Mouse (Mus musculus): Measurements from ENCODE around the gene Apon.
"Not testable (repeated sequence)": the region's sequence is repeated elsewhere in the genome, so short reads cannot be mapped to it uniquely, and the experiment has no call there.

The Apon gene

GRCm38 (mm10) chr10:128212871-128213323, 41.0 kb upstream of the Apon start:
- peaks cover 30% of the 10 kb centered on the region for H3K36me3 ChIP-seq (ENCODE audit: insufficient read depth, low read length)
- peaks cover 40% of the 10 kb centered on the region for H3K4me1 ChIP-seq (replicated peaks; ENCODE audit: low read depth, low read length)
- H3K9me3 ChIP-seq (ENCODE audit: low read length) = no peaks in the 10 kb centered on the region
- TF ChIP-seq CTCF (conservative IDR thresholded peaks at IDR 0.05; ENCODE audit: low read length) (peak; percentile 87), POU5F1 (IDR thresholded peaks at IDR 0.05; ENCODE audit: borderline replicate concordance, low read length) (no peak), NANOG (IDR thresholded peaks at IDR 0.05; ENCODE audit: borderline replicate concordance, low read length) (no peak)
- H3K4me3 ChIP-seq (replicated peaks; ENCODE audit: low read length) = peak overlapping the region; percentile 77
- peaks cover 15% of the 10 kb centered on the region for H3K27me3 ChIP-seq (ENCODE audit: insufficient read depth, low read length)

- H3K9me3 ChIP-seq (ENCODE audit: low read length); H3K4me3 ChIP-seq (replicated peaks; ENCODE audit: low read length): not testable (repeated sequence)
- Histone ChIP-seq H3K27me3 (ENCODE audit: insufficient read depth, low read length) (peaks cover 15% of the 10 kb centered on the region), H3K4me1 (replicated peaks; ENCODE audit: low read depth, low read length) (peaks cover 34% of the 10 kb centered on the region), H3K36me3 (ENCODE audit: insufficient read depth, low read length) (peaks cover 18% of the 10 kb centered on the region)
These were observed 39.8 kb upstream of the Apon start for GRCm38 (mm10) chr10:128214112-128214511.

GRCm38 (mm10) chr10:128214981-128215380, 38.9 kb upstream of the Apon start:
- no peaks in the 10 kb centered on the region for H3K9me3 ChIP-seq (ENCODE audit: low read length)
- no peak overlapping the region for H3K4me3 ChIP-seq (replicated peaks; ENCODE audit: low read length)
- TF ChIP-seq NANOG (IDR thresholded peaks at IDR 0.05; ENCODE audit: borderline replicate concordance, low read length) (no peak), CTCF (conservative IDR thresholded peaks at IDR 0.05; ENCODE audit: low read length) (no peak), POU5F1 (IDR thresholded peaks at IDR 0.05; ENCODE audit: borderline replicate concordance, low read length) (no peak)
- H3K27me3 ChIP-seq (ENCODE audit: insufficient read depth, low read length) = peaks cover 15% of the 10 kb centered on the region
- H3K4me1 ChIP-seq (replicated peaks; ENCODE audit: low read depth, low read length) = peaks cover 27% of the 10 kb centered on the region
- H3K36me3 ChIP-seq (ENCODE audit: insufficient read depth, low read length) = peaks cover 9% of the 10 kb centered on the region

- Histone ChIP-seq H3K9me3 (ENCODE audit: low read length) (no peaks in the 10 kb centered on the region), H3K4me1 (replicated peaks; ENCODE audit: low read depth, low read length) (peaks cover 24% of the 10 kb centered on the region)
These were observed 35.3 kb upstream of the Apon start for GRCm38 (mm10) chr10:128218387-128219117.

GRCm38 (mm10) chr10:128221533-128222286, 32.2 kb upstream of the Apon start:
- Histone ChIP-seq H3K9me3 (ENCODE audit: low read length) (no peaks in the 10 kb centered on the region), H3K36me3 (ENCODE audit: insufficient read depth, low read length) (no peaks in the 10 kb centered on the region)
- peak; percentile 15 for TF ChIP-seq CTCF (conservative IDR thresholded peaks at IDR 0.05; ENCODE audit: low read length)
- TF ChIP-seq POU5F1 (IDR thresholded peaks at IDR 0.05; ENCODE audit: borderline replicate concordance, low read length) = no peak

More at GRCm38 (mm10) chr10:128218387-128219117, 35.3 kb upstream of the Apon start:
- Histone ChIP-seq H3K4me3 (replicated peaks; ENCODE audit: low read length) (no peak overlapping the region), H3K36me3 (ENCODE audit: insufficient read depth, low read length) (no peaks in the 10 kb centered on the region), H3K27me3 (ENCODE audit: insufficient read depth, low read length) (peaks cover 11% of the 10 kb centered on the region)
- TF ChIP-seq POU5F1 (IDR thresholded peaks at IDR 0.05; ENCODE audit: borderline replicate concordance, low read length) (no peak), NANOG (IDR thresholded peaks at IDR 0.05; ENCODE audit: borderline replicate concordance, low read length) (no peak), CTCF (conservative IDR thresholded peaks at IDR 0.05; ENCODE audit: low read length) (no peak)

GRCm38 (mm10) chr10:128225064-128225463, 28.8 kb upstream of the Apon start:
- Histone ChIP-seq H3K36me3 (ENCODE audit: insufficient read depth, low read length) (no peaks in the 10 kb centered on the region), H3K9me3 (ENCODE audit: low read length) (no peaks in the 10 kb centered on the region), H3K4me3 (replicated peaks; ENCODE audit: low read length) (peak overlapping the region; percentile 70), H3K4me1 (replicated peaks; ENCODE audit: low read depth, low read length) (peaks cover 71% of the 10 kb centered on the region), H3K27me3 (ENCODE audit: insufficient read depth, low read length) (no peaks in the 10 kb centered on the region)
- no peak for TF ChIP-seq NANOG (IDR thresholded peaks at IDR 0.05; ENCODE audit: borderline replicate concordance, low read length)
- no peak for TF ChIP-seq CTCF (conservative IDR thresholded peaks at IDR 0.05; ENCODE audit: low read length)
- TF ChIP-seq POU5F1 (IDR thresholded peaks at IDR 0.05; ENCODE audit: borderline replicate concordance, low read length) = no peak

More at GRCm38 (mm10) chr10:128221533-128222286, 32.2 kb upstream of the Apon start:
- Histone ChIP-seq H3K27me3 (ENCODE audit: insufficient read depth, low read length) (no peaks in the 10 kb centered on the region), H3K4me1 (replicated peaks; ENCODE audit: low read depth, low read length) (peaks cover 47% of the 10 kb centered on the region), H3K4me3 (replicated peaks; ENCODE audit: low read length) (peak overlapping the region; percentile 74)

- TF ChIP-seq POU5F1 (IDR thresholded peaks at IDR 0.05; ENCODE audit: borderline replicate concordance, low read length) = no peak
- TF ChIP-seq CTCF (conservative IDR thresholded peaks at IDR 0.05; ENCODE audit: low read length) = no peak
- TF ChIP-seq NANOG (IDR thresholded peaks at IDR 0.05; ENCODE audit: borderline replicate concordance, low read length) = no peak
- Histone ChIP-seq H3K36me3 (ENCODE audit: insufficient read depth, low read length) (no peaks in the 10 kb centered on the region), H3K9me3 (ENCODE audit: low read length) (no peaks in the 10 kb centered on the region), H3K4me3 (replicated peaks; ENCODE audit: low read length) (peak within 1 kb of the TSS; percentile 70), H3K4me1 (replicated peaks; ENCODE audit: low read depth, low read length) (peaks cover 71% of the 10 kb centered on the region), H3K27me3 (ENCODE audit: insufficient read depth, low read length) (no peaks in the 10 kb centered on the region)
These were observed 28.4 kb upstream of the Apon start, which contains the start of gene Mip for GRCm38 (mm10) chr10:128225538-128225937. Mip (plus strand) TSS chr10:128225838.

GRCm38 (mm10) chr10:128227592-128227991, 26.3 kb upstream of the Apon start:
- TF ChIP-seq POU5F1 (IDR thresholded peaks at IDR 0.05; ENCODE audit: borderline replicate concordance, low read length) (no peak), CTCF (conservative IDR thresholded peaks at IDR 0.05; ENCODE audit: low read length) (no peak)
- H3K4me1 ChIP-seq (replicated peaks; ENCODE audit: low read depth, low read length) = peaks cover 63% of the 10 kb centered on the region

More at GRCm38 (mm10) chr10:128227592-128227991, 26.3 kb upstream of the Apon start:
- Histone ChIP-seq H3K9me3 (ENCODE audit: low read length) (no peaks in the 10 kb centered on the region), H3K4me3 (replicated peaks; ENCODE audit: low read length) (no peak overlapping the region), H3K27me3 (ENCODE audit: insufficient read depth, low read length) (no peaks in the 10 kb centered on the region), H3K36me3 (ENCODE audit: insufficient read depth, low read length) (no peaks in the 10 kb centered on the region)
